Mouse (Mus musculus): ENCODE results near the gene Tmem184b. TPM values are rescaled to one million over a fixed set of nuclear protein-coding genes. Genes with fewer than 3 reads are reported as not detected.

Gene Tmem184b
- total and polyA plus RNA-seq, 3 experiments, result 7.1 to 42.7 (median 21.1) TPM

GRCm38 (mm10) chr15:79413802-79414201 is 10.4 kb upstream of the Tmem184b start:
- H3K36me3 ChIP-seq (replicated peaks in 1 of 2; ENCODE audit: control insufficient read depth in 1 of 2, insufficient read depth in 1 of 2, low read length in 1 of 2), result peaks cover 0 to 15% of the 10 kb centered on the region in 2 experiments
- TF ChIP-seq RAD21 (IDR thresholded peaks at IDR 0.05; ENCODE audit: low read depth, low read length) (no peak), ELF1 (IDR thresholded peaks at IDR 0.05; ENCODE audit: low read depth, low read length) (0 out of 2 replicates have a peak, but pooled peaks have one; percentile 40)
- peaks cover 21 to 40% of the 10 kb centered on the region in 2 experiments for H3K4me1 ChIP-seq (ENCODE audit: control insufficient read depth in 1 of 2, insufficient read depth in 2 of 2)
- DNase-seq (ENCODE audit: extremely low read depth), result no peak
- H3K4me3 ChIP-seq (replicated peaks in 1 of 3; ENCODE audit: low read depth in 2 of 3, low read length in 2 of 3, poor library complexity in 1 of 3), result peak overlapping the region in 1 of 3 experiments; percentile 39
- no peaks in the 10 kb centered on the region for H3K9me3 ChIP-seq (replicated peaks; ENCODE audit: low read length)
- H3K27ac ChIP-seq (ENCODE audit: insufficient read depth, low read depth), result no peak overlapping the region
- in situ Hi-C loops (cut with MboI; ENCODE audit: low pct_ligation_motif_present, low pct_unique_long_range_greater_than_20kb, low sequenced_read_pairs) (no loop called here), dilution Hi-C loops (cut with MboI; ENCODE audit: extremely low pct_ligation_motif_present, extremely low pct_unique_long_range_greater_than_20kb, low sequenced_read_pairs) (no loop called here)
- no peak overlapping the region for H3K9ac ChIP-seq (ENCODE audit: insufficient read depth, low read depth)
- H3K4me2 ChIP-seq (ENCODE audit: insufficient read depth, low read depth, poor library complexity, severe bottlenecking), result no peak overlapping the region
- no peaks in the 10 kb centered on the region for H3K79me2 ChIP-seq (replicated peaks; ENCODE audit: control insufficient read depth, extremely low read depth, insufficient read depth, poor library complexity, severe bottlenecking)
- no peaks in the 10 kb centered on the region for H3K27me3 ChIP-seq (replicated peaks)

GRCm38 (mm10) chr15:79413201-79413600 is 9.8 kb upstream of the Tmem184b start:
- Histone ChIP-seq H3K4me1 (ENCODE audit: control insufficient read depth in 1 of 2, insufficient read depth in 2 of 2) (peaks cover 15 to 39% of the 10 kb centered on the region in 2 experiments), H3K27me3 (replicated peaks) (no peaks in the 10 kb centered on the region), H3K4me2 (ENCODE audit: insufficient read depth, low read depth, poor library complexity, severe bottlenecking) (no peak overlapping the region), H3K27ac (ENCODE audit: insufficient read depth, low read depth) (no peak overlapping the region), H3K79me2 (replicated peaks; ENCODE audit: control insufficient read depth, extremely low read depth, insufficient read depth, poor library complexity, severe bottlenecking) (no peaks in the 10 kb centered on the region), H3K9me3 (replicated peaks; ENCODE audit: low read length) (no peaks in the 10 kb centered on the region), H3K36me3 (replicated peaks in 1 of 2; ENCODE audit: control insufficient read depth in 1 of 2, insufficient read depth in 1 of 2, low read length in 1 of 2) (peaks cover 0 to 19% of the 10 kb centered on the region in 2 experiments), H3K9ac (ENCODE audit: insufficient read depth, low read depth) (no peak overlapping the region), H3K4me3 (replicated peaks in 1 of 3; ENCODE audit: low read depth in 2 of 3, low read length in 2 of 3, poor library complexity in 1 of 3) (no peak overlapping the region)
- in situ Hi-C loops (cut with MboI; ENCODE audit: low pct_ligation_motif_present, low pct_unique_long_range_greater_than_20kb, low sequenced_read_pairs), result no loop called here
- TF ChIP-seq E2F4 (IDR thresholded peaks at IDR 0.05; ENCODE audit: insufficient replicate concordance, low read depth, low read length) (no peak), RCOR1 (conservative IDR thresholded peaks at IDR 0.05; ENCODE audit: low read depth, low read length) (no peak), ETS1 (conservative IDR thresholded peaks at IDR 0.05; ENCODE audit: low read depth, low read length) (no peak), ZMIZ1 (IDR thresholded peaks at IDR 0.05; ENCODE audit: low read depth, low read length) (no peak), BHLHE40 (IDR thresholded peaks at IDR 0.05; ENCODE audit: low read depth, low read length) (no peak), TBP (conservative IDR thresholded peaks at IDR 0.05; ENCODE audit: low read depth, low read length) (no peak), UBTF (IDR thresholded peaks at IDR 0.05; ENCODE audit: low read depth, low read length) (no peak), CHD2 (IDR thresholded peaks at IDR 0.05; ENCODE audit: low read length) (no peak), MYC (IDR thresholded peaks at IDR 0.05; ENCODE audit: low read depth, low read length) (no peak), SIN3A (IDR thresholded peaks at IDR 0.05; ENCODE audit: low read length) (no peak), PAX5 (IDR thresholded peaks at IDR 0.05; ENCODE audit: low read length) (no peak), ELF1 (IDR thresholded peaks at IDR 0.05; ENCODE audit: low read depth, low read length) (no peak), GABPA (IDR thresholded peaks at IDR 0.05; ENCODE audit: insufficient replicate concordance, low read depth, low read length) (no peak), SMC3 (IDR thresholded peaks at IDR 0.05; ENCODE audit: low read depth, low read length) (no peak)
- no peak for DNase-seq (ENCODE audit: extremely low read depth)
- dilution Hi-C loops (cut with MboI; ENCODE audit: extremely low pct_ligation_motif_present, extremely low pct_unique_long_range_greater_than_20kb, low sequenced_read_pairs), result no loop called here
